Mouse (Mus musculus) liver, embryonic 14.5 days (tissue): ENCODE results near the gene Birc3. TPM values are rescaled to one million over a fixed set of nuclear protein-coding genes. Genes with fewer than 3 reads are reported as not detected.
A peak's percentile ranks its signal among the peaks of the same experiment; 100 is the strongest.

Source experiments
- ATAC-seq: fragments of 200-750 bp; cut with Nextera tagmentation; 2 replicates; pipeline ENCODE4 v1.8.0; 2017; ENCODE audit warnings: moderate number of reproducible peaks, mild to moderate bottlenecking, moderate library complexity; ENCODE audit not compliant: insufficient read depth
- DNase-seq, 3 experiments: peaks; one replicate each; pipeline ENCODE4 v3.0.0-alpha.2; 2012 to 2013; ENCODE audit warnings: low read depth in 3 of 3, low spot score in 3 of 3
- H3K27ac ChIP-seq: fragments of 300-500 bp; sonication (generic); 2 replicates; pipeline ENCODE4 v1.5.1; 2014; ENCODE audit warnings: moderate library complexity, mild to moderate bottlenecking, control low read depth, inconsistent platforms
- H3K27me3 ChIP-seq: fragments of 300-500 bp; sonication (generic); 2 replicates; pipeline ENCODE4 v1.6.1; 2014; ENCODE audit warnings: mild to moderate bottlenecking, low read length, moderate library complexity; ENCODE audit not compliant: control insufficient read depth, insufficient read depth
- H3K36me3 ChIP-seq: fragments of 300-500 bp; sonication (generic); replicated peaks from 2 replicates; pipeline ENCODE4 v1.6.1; 2014; ENCODE audit warnings: low read depth; ENCODE audit not compliant: control insufficient read depth, insufficient read depth
- H3K4me1 ChIP-seq, 2 experiments: fragments of 200-500 bp in 1 of 2; fragments of 300-500 bp in 1 of 2; sonication (generic) in 1 of 2; replicated peaks; 2 replicates each; pipeline ENCODE4 v1.6.1; 2012 to 2014; ENCODE audit warnings: antibody characterized with exemption in 1 of 2, inconsistent platforms in 1 of 2, low read length in 1 of 2; ENCODE audit not compliant: control insufficient read depth in 2 of 2, insufficient read depth in 2 of 2
- H3K4me2 ChIP-seq: fragments of 300-500 bp; sonication (generic); 2 replicates; pipeline ENCODE4 v1.6.1; 2014; ENCODE audit warnings: low read depth, mild to moderate bottlenecking, control low read depth, moderate library complexity
- H3K4me3 ChIP-seq, 2 experiments: fragments of 200-500 bp in 1 of 2; fragments of 300-500 bp in 1 of 2; sonication (generic) in 1 of 2; 2 replicates each; pipeline ENCODE4 v1.5.1; 2012 to 2014; ENCODE audit warnings: low read depth in 2 of 2, low read length in 2 of 2, mild to moderate bottlenecking in 2 of 2, control low read depth in 1 of 2, inconsistent platforms in 1 of 2, moderate library complexity in 1 of 2; ENCODE audit not compliant: insufficient read depth in 1 of 2
- H3K9ac ChIP-seq: fragments of 300-500 bp; sonication (generic); replicated peaks from 2 replicates; pipeline ENCODE4 v1.6.1; 2014; ENCODE audit warnings: mild to moderate bottlenecking, control low read depth, moderate library complexity
- H3K9me3 ChIP-seq: fragments of 300-500 bp; sonication (generic); 2 replicates; pipeline ENCODE4 v1.6.1; 2016; ENCODE audit warnings: low read length, mixed read lengths; ENCODE audit not compliant: control insufficient read depth
- CTCF ChIP-seq: IDR thresholded peaks from 2 replicates; pipeline ENCODE4 v1.5.1; 2016; ENCODE audit warnings: antibody characterized with exemption, low read depth, control low read depth
- EP300 ChIP-seq: IDR thresholded peaks from 2 replicates; pipeline ENCODE4 v1.6.1; 2016; ENCODE audit warnings: antibody characterized with exemption, low read depth
- WGBS: fragments of 180-500 bp; shearing (Covaris S2); extraction: QIAGEN DNeasy Blood & Tissue Kit; methylation state at CpG from one replicate; pipeline ENCODE4 v1.1.7; 2014; ENCODE audit not compliant: insufficient replicate concordance; 5-methylcytosine and 5-hydroxymethylcytosine counted together
- polyA plus RNA-seq, 2 experiments: library from polyadenylated mRNA; depleted of rRNA in 1 of 2; stranded (reverse) in 1 of 2; unstranded in 1 of 2; fragments of >200 nt; fragmentation: Nextera tagmentation in 1 of 2; extraction: Ambion mirVana in 1 of 2; gene quantifications; 2 replicates each; pipeline versions ENCODE4 v1.2.1 to v1.2.3; 2012 to 2014

The Birc3 gene
- polyA plus RNA-seq, 2 experiments: 4.7 TPM

GRCm38 (mm10) chr9:7846667-7847199, 26.3 kb downstream of the Birc3 start:
- Histone ChIP-seq H3K27ac (no peak overlapping the region), H3K4me1 (no peaks in the 10 kb centered on the region), H3K9ac (no peak overlapping the region), H3K36me3 (no peaks in the 10 kb centered on the region), H3K4me2 (no peak overlapping the region), H3K9me3 (no peaks in the 10 kb centered on the region), H3K4me3 (no peak overlapping the region), H3K27me3 (no peaks in the 10 kb centered on the region)
- TF ChIP-seq EP300 (no peak), CTCF (no peak)
- WGBS: 62% methylated on average over 1 of the region's 1 CpGs
- DNase-seq (no peak), ATAC-seq (no peak)

GRCm38 (mm10) chr9:7845216-7845895, 27.6 kb downstream of the Birc3 start:
- no peak overlapping the region for H3K27ac ChIP-seq
- no peak overlapping the region for H3K4me2 ChIP-seq
- 64% methylated on average over 4 of the region's 4 CpGs for WGBS
- no peaks in the 10 kb centered on the region for H3K36me3 ChIP-seq
- TF ChIP-seq EP300 (no peak), CTCF (no peak)
- H3K9me3 ChIP-seq: no peaks in the 10 kb centered on the region
- no peaks in the 10 kb centered on the region for H3K4me1 ChIP-seq
- ATAC-seq (peak; percentile 27; the same call in 1 of the 2 replicates), DNase-seq (no peak)
- H3K9ac ChIP-seq: no peak overlapping the region
- no peaks in the 10 kb centered on the region for H3K27me3 ChIP-seq
- no peak overlapping the region for H3K4me3 ChIP-seq

- H3K4me2 ChIP-seq: no peak overlapping the region
- no peak for ATAC-seq
- H3K4me1 ChIP-seq: peaks cover 3 to 6% of the 10 kb centered on the region in 2 experiments; a peak in 3 of 4 replicates
- no peak for TF ChIP-seq EP300
- no peak for TF ChIP-seq CTCF
- H3K36me3 ChIP-seq: no peaks in the 10 kb centered on the region
- H3K9me3 ChIP-seq: no peaks in the 10 kb centered on the region
- no peak overlapping the region for H3K27ac ChIP-seq
- WGBS: 67% methylated on average over 6 of the region's 6 CpGs
- no peak overlapping the region for H3K4me3 ChIP-seq
- DNase-seq: no peak
- H3K27me3 ChIP-seq: no peaks in the 10 kb centered on the region
- H3K9ac ChIP-seq: no peak overlapping the region
These were observed 31.8 kb downstream of the Birc3 start for GRCm38 (mm10) chr9:7841221-7841620.

- Histone ChIP-seq H3K9ac (peak overlapping the region; percentile 98), H3K36me3 (peaks cover 2% of the 10 kb centered on the region), H3K27me3 (no peaks in the 10 kb centered on the region), H3K4me3 (peak overlapping the region; percentile 74 to 86), H3K4me2 (peak overlapping the region; percentile 89), H3K27ac (peak overlapping the region; percentile 99), H3K9me3 (no peaks in the 10 kb centered on the region), H3K4me1 (peaks cover 3 to 13% of the 10 kb centered on the region in 2 experiments)
- DNase-seq (peak; percentile 34 to 41 (median 39)), ATAC-seq (no peak)
- TF ChIP-seq EP300: no peak
- TF ChIP-seq CTCF: no peak
- WGBS: 27% methylated on average over 14 of the region's 14 CpGs
These were observed 35.1 kb downstream of the Birc3 start for GRCm38 (mm10) chr9:7837806-7838440.
